Mouse (Mus musculus): Measurements from ENCODE around the gene Slc35f4. TPM values are rescaled to one million over a fixed set of nuclear protein-coding genes. Genes with fewer than 3 reads are reported as not detected.

Slc35f4 gene
- not detected for total RNA-seq (2021)
- long read RNA-seq, experiment 1, partial matches to known transcripts = 1 of 1 reads
- long read RNA-seq, experiment 1, other reads (novel, unspliced or antisense) = 0 of 1 reads
- long read RNA-seq, experiment 2 = 0 reads

DNA sequence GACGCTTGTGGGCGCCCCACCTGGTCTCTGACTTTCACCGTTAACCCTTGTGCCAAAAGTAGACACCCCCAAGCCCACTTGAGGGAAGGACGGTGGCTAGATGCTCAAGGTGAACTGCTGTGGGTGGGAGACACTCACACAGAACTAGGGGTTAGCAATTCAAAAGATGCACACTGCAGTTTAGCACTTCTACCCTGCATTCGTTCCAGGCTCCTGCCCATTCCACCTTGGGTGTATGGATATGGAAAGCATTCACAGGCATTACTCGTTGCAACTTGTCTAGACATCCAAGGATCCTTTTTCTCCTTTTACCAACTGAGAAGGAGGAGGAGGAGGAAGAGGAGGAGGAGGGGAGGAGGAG is at the start of gene Slc35f4:
Gene Slc35f4 (minus strand): TSS at position 116 of the 361 bp plus-strand sequence.
- no peak for DNase-seq

DNA sequence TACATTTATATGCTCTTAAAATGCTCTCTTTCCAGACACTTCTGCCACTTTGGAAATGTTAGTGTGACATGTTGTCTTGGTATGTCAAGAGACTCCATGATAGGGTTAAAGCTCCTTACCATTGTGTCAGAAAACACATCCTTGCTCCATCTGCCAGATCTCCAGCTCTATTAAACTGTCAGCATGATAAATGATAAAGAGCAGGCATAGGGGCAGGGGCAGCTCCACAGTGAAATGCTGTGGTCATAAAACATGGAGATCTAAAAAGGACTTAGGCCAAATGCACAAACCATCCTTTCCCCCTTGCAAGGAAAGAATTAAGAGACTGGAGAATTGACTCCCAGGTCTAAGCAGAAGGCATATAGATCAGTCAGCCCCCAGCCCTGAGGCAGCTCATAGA is 42.5 kb upstream of the Slc35f4 start:
- DNase-seq = no peak

DNA sequence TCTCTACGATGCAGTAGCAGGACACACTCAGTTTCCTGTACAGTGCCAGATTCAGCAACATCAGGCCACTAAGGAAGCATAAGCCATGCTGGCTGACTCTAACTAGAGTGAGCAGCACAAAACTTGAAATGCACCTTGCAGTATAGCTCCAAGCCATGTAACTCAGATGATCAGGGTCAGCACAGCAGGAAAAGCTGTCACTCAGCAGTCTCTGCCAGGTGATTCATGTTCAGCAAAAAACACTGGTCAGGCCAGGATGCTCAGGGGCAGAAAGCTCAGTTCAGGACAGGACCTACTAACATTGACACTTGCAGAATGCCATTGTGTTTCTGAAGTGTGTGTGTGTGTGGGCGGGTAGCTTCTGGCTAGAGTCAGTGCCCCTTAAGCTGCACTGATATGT is 34.9 kb upstream of the Slc35f4 start:
- no peak for DNase-seq

GRCm38 (mm10) chr14:49540104-49540503 is 14.3 kb upstream of the Slc35f4 start:
- DNase-seq = peak; percentile 51

- DNase-seq = peak; percentile 87
Measured at GRCm38 (mm10) chr14:49525176-49525930, 493 bp downstream of the Slc35f4 start.

GRCm38 (mm10) chr14:49524665-49525064 is 1.2 kb downstream of the Slc35f4 start:
- DNase-seq = no peak

DNA sequence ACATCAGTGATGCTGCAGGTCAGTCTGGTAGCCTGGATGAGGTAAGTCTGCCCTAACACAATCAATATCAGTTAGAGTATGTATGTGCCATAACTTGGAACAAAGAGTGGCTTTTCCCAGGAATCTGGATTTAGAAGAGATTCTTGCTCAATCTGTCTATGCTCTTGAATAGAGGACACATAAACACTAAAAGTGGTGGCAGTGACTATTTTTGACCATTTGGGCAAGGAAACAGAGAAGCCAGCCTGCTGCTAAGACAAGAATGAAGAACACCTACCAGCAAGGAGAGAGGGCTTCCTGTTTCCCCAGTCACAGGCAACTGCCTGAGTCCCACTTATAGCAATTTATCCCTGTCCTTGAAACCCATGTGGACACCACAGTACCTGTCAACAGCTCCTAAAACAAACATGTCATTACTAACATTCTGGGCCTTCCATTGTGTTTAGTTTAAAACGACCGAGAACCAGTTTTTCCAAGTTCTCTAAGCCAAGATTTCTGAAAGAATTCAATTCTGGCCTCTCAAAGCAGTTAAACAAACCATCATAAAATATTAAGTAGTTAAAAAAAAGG is 10.7 kb downstream of the Slc35f4 start:
- DNase-seq = no peak

DNA sequence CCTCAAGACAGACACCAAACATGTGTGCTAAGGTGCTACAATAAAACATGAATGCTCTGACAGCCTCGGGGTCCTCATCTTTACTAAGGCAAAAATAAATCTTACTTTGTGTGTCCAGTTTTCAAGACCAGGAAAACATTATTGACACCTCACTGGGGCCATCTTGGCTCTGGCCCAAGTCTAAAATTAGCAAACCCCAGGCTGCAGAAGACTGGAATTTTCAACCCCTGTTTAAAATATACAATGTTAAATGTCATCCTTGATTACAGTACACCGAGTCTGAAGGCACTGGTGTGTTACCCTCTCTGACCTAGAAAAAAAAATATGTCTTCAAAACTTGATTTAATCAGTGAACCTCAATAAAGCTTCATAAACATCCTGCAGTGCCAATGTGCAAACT is 11.7 kb downstream of the Slc35f4 start:
- no peak for DNase-seq

GRCm38 (mm10) chr14:49495192-49495591 is 30.7 kb downstream of the Slc35f4 start:
- no peak for DNase-seq

- DNase-seq = no peak
Measured at GRCm38 (mm10) chr14:49493793-49494192, 32.1 kb downstream of the Slc35f4 start.

GRCm38 (mm10) chr14:49492506-49492905 is 33.3 kb downstream of the Slc35f4 start:
- no peak for DNase-seq

- DNase-seq = no peak
Measured at GRCm38 (mm10) chr14:49476602-49477001, 49.2 kb downstream of the Slc35f4 start.

DNA sequence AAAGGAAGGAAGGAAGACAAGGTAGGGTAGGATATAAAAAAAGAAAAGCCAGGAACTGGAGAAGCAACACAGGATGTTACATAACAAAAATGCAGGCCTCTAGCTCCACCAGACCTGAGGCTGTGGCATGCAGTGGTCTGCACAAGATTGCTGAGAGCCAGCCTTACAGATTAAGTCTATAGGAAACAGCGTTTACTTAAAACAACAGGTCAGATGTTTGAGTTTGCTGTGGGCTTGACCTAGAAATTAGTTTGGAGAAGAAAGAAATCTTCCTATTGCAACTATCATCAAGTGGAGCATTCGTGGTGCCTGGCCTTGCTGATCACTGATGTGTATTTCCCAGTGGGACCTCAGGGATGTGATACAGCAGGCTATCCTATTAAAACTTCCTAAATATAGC is 64.1 kb downstream of the Slc35f4 start:
- DNase-seq = no peak

GRCm38 (mm10) chr14:49460799-49461198 is 65.0 kb downstream of the Slc35f4 start:
- DNase-seq = no peak

DNA sequence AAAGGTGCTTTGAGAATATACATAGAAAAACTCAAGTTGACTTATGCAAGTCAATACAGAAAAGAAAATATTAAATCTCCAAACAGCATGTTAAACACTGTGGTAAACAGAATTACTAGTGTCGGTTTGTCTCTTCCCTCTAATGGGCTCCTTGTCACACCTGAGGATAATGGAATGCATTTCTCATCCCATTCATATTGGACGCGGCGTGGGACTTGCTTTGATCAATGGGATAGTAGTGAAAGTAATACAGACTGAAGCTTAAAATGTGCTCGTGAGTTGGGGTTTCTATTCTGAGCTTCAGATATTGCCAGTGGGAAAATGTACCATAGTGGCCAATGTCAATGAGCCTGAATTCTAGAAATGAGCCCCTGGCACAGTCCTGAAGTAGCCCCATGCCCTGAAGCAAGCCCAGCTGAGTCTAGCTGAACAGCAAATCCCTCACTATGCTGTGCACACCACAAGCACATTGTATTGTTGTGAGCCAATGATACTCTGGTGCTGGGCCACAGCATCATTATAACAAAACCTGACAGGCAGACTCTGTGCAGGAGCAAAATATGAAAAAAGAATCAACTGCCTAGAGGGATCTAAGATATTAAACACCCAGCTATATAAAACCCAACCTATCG is 71.4 kb downstream of the Slc35f4 start:
- no peak for DNase-seq

GRCm38 (mm10) chr14:49453782-49454181 is 72.1 kb downstream of the Slc35f4 start:
- DNase-seq = no peak

- DNase-seq = no peak
Measured at GRCm38 (mm10) chr14:49447669-49448068, 78.2 kb downstream of the Slc35f4 start.

DNA sequence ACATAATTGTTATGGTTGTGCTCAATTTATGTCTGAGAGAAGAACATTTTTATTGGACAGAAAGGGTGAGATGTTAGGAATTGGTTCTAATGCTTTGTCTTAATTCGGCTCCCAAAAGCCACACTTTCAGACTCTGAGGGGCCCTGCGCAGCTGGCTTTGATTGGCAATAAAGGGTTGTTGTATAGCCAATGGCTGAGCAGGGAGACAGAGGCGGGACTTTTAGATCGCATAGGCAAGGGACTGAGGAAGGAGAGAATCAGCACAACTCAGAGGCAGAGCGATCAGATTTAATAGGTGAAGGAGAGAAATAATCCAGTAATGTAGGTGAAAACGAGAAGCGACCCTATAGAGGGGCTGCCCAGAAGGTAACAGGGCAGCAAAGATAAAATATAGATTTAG is 79.4 kb downstream of the Slc35f4 start:
- DNase-seq = no peak

DNA sequence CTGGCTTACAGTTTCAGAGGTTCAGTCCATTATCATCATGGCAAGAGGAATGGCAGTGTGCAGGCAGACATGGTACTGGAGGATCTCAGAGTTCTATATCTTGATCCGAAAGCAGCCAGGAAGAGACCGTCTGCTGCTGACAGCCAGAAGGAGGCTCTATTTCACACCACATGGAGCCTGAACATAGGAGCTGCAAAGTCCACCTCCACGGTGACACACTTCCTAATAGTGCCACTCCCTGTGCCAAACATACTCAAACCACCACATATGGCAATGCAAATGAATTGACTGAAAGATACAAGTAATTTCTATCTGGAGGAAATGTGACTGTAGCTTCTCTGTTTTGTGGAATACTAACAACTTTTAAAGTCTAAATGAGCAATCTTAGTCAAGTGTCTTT is 89.0 kb downstream of the Slc35f4 start:
- no peak for DNase-seq

DNA sequence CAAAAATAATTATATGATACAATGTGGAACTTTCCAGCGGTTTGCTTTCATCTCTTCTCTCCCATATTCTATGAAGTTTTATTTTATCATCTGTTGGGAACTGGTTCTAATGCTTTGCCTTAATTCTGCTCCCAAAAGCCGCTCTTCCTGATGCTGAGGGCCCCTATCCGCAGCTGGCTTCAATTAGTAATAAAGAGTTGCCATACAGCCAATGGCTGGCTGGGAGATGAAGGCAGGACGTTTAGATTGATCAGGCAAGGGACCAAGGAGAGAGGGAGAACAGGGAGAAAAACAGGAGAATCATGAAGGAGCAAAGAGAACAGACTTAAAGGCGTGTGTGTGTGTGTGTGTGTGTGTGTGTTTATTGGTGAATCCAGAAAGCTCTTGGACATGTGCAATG is 94.0 kb downstream of the Slc35f4 start:
- no peak for DNase-seq

DNA sequence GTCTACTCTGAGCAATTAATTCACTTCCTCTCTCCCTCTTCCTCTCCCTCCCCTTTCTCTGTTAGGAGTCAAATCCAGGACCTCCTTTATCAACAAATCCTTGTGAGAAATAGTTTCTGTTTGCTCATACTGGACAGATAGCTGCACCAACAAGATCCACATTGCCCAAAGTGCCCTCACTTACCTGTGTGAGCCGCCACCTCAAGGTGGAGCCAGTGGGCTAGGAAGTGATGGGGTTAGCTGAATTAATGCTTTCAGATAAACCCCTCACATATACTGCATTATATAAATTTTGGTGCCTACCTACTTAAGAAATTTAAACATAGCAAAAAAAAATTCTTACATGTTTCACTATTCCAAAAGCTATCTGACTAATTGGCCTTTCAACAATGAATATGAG is 133.4 kb downstream of the Slc35f4 start:
- peak; percentile 7 for DNase-seq

GRCm38 (mm10) chr14:49362161-49362560 is 163.7 kb downstream of the Slc35f4 start:
- no peak for DNase-seq

DNA sequence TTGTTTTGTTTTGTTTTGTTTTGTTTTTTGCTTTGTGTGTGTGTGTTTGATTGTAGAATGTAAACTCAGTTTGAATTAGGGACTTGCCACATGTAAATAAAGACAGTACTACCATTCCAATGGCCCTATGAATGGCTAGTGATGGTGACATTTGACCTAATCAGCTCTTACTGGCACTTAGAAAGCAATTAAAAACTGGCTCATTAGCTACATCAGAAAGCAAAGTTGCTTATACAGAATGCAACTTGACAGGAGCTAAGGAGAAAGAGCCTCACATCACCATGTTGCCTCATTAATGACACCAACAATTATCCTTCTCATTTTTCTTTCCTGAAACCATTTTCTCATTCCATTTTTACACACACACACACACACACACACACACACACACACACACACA is 170.3 kb downstream of the Slc35f4 start:
- no peak for DNase-seq

GRCm38 (mm10) chr14:49348897-49349250 is 177.0 kb downstream of the Slc35f4 start:
- peak; percentile 75 for DNase-seq

All from adrenal gland, postnatal 10 days (tissue).